ENCODE assay signal across 11 mouse cellular contexts in the genomic region with DNA sequence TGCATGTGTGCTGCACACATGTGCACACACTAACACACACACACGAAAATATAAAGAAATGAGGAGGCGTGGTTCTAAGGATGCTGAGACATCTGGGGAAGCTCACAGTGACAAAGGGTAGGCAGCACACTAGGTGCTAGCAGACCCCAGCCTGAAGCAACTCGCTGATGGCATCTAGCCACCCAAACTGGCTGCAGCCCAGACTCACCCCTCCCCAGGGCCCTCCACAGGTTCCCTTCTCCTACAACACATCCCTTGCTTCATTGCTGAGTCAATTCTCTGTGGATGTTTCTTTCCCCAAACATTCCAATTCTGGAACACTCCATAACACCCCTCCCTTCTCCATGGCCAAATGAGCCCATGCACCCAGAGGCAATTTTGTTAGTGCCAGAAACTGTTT.
"Had no signal": no experiment of that assay in that cellular context is flagged by ENCODE, and none has a peak within 500 bp of the region (broad histone marks: within the 10 kb centered on the region; RNA-seq: fewer than 3 reads in every experiment).

No protein-coding gene starts in this region.

- H3K27ac ChIP-seq: kidney, postnatal 0 days; left cerebral cortex, adult 2 months; liver, embryonic 13.5 days had no signal

- H3K4me3 ChIP-seq: left cerebral cortex, adult 2 months; liver, embryonic 13.5 days had no signal

- DNase-seq: kidney, postnatal 25 days; layer of hippocampus, postnatal 36 days; liver, embryonic 13.5 days; lung, adult 2 months; lung, postnatal 14 days; lung, postnatal 4 days; midbrain, embryonic 14.5 days; thymus, adult 18-20 months; thymus, postnatal 36 days had no signal
